Mouse (Mus musculus): ENCODE data around the gene Arl3. TPM values are rescaled to one million over a fixed set of nuclear protein-coding genes. Genes with fewer than 3 reads are reported as not detected.

Gene Arl3
- total and polyA plus RNA-seq, 3 experiments = 7.9 to 18.9 (median 12.0) TPM

GRCm38 (mm10) chr19:46606718-46607117, 33.7 kb upstream of the Arl3 start:
- TF ChIP-seq CTCF (IDR thresholded peaks at IDR 0.05; ENCODE audit: low read depth, low read length) (no peak), POLR2AphosphoS5 (IDR thresholded peaks at IDR 0.05; ENCODE audit: insufficient replicate concordance, low read depth, low read length) (no peak), GATA2 (IDR thresholded peaks at IDR 0.05; ENCODE audit: borderline replicate concordance, low read depth, low read length) (no peak), TAL1 (conservative IDR thresholded peaks at IDR 0.05; ENCODE audit: low read depth, low read length) (no peak), GATA1 (IDR thresholded peaks at IDR 0.05; ENCODE audit: borderline replicate concordance, low read length) (no peak)
- Histone ChIP-seq H3K27me3 (ENCODE audit: insufficient read depth, low read length) (no peaks in the 10 kb centered on the region), H3K4me3 (ENCODE audit: low read depth, low read length) (no peak overlapping the region), H3K9me3 (replicated peaks) (no peaks in the 10 kb centered on the region), H3K36me3 (replicated peaks) (peaks cover 86% of the 10 kb centered on the region), H3K4me1 (ENCODE audit: insufficient read depth, low read depth, low read length) (peaks cover 16% of the 10 kb centered on the region)
- DNase-seq (ENCODE audit: low spot score) (no peak), ATAC-seq (ENCODE audit: extremely low read depth, insufficient number of reproducible peaks, low FRiP score, poor library complexity, severe bottlenecking) (no peak)

GRCm38 (mm10) chr19:46602406-46602805, 29.4 kb upstream of the Arl3 start:
- DNase-seq (ENCODE audit: low spot score) (no peak), ATAC-seq (ENCODE audit: extremely low read depth, insufficient number of reproducible peaks, low FRiP score, poor library complexity, severe bottlenecking) (no peak)
- TF ChIP-seq TAL1 (conservative IDR thresholded peaks at IDR 0.05; ENCODE audit: low read depth, low read length) (no peak), POLR2AphosphoS5 (IDR thresholded peaks at IDR 0.05; ENCODE audit: insufficient replicate concordance, low read depth, low read length) (no peak), GATA2 (IDR thresholded peaks at IDR 0.05; ENCODE audit: borderline replicate concordance, low read depth, low read length) (no peak), CTCF (IDR thresholded peaks at IDR 0.05; ENCODE audit: low read depth, low read length) (no peak), GATA1 (IDR thresholded peaks at IDR 0.05; ENCODE audit: borderline replicate concordance, low read length) (no peak)
- Histone ChIP-seq H3K27me3 (ENCODE audit: insufficient read depth, low read length) (no peaks in the 10 kb centered on the region), H3K4me3 (ENCODE audit: low read depth, low read length) (no peak overlapping the region), H3K4me1 (ENCODE audit: insufficient read depth, low read depth, low read length) (peaks cover 38% of the 10 kb centered on the region), H3K36me3 (replicated peaks) (peaks cover 62% of the 10 kb centered on the region), H3K9me3 (replicated peaks) (no peaks in the 10 kb centered on the region)

GRCm38 (mm10) chr19:46601491-46601890, 28.5 kb upstream of the Arl3 start:
- Histone ChIP-seq H3K36me3 (replicated peaks) (peaks cover 53% of the 10 kb centered on the region), H3K27me3 (ENCODE audit: insufficient read depth, low read length) (no peaks in the 10 kb centered on the region), H3K4me3 (ENCODE audit: low read depth, low read length) (no peak overlapping the region), H3K9me3 (replicated peaks) (no peaks in the 10 kb centered on the region), H3K4me1 (ENCODE audit: insufficient read depth, low read depth, low read length) (peaks cover 37% of the 10 kb centered on the region)
- DNase-seq (ENCODE audit: low spot score) (no peak), ATAC-seq (ENCODE audit: extremely low read depth, insufficient number of reproducible peaks, low FRiP score, poor library complexity, severe bottlenecking) (no peak)
- TF ChIP-seq TAL1 (conservative IDR thresholded peaks at IDR 0.05; ENCODE audit: low read depth, low read length) (no peak), POLR2AphosphoS5 (IDR thresholded peaks at IDR 0.05; ENCODE audit: insufficient replicate concordance, low read depth, low read length) (no peak), GATA2 (IDR thresholded peaks at IDR 0.05; ENCODE audit: borderline replicate concordance, low read depth, low read length) (no peak), GATA1 (IDR thresholded peaks at IDR 0.05; ENCODE audit: borderline replicate concordance, low read length) (no peak), CTCF (IDR thresholded peaks at IDR 0.05; ENCODE audit: low read depth, low read length) (no peak)

- DNase-seq (ENCODE audit: low spot score) (no peak), ATAC-seq (ENCODE audit: extremely low read depth, insufficient number of reproducible peaks, low FRiP score, poor library complexity, severe bottlenecking) (no peak)
- Histone ChIP-seq H3K4me3 (ENCODE audit: low read depth, low read length) (no peak overlapping the region), H3K9me3 (replicated peaks) (no peaks in the 10 kb centered on the region), H3K4me1 (ENCODE audit: insufficient read depth, low read depth, low read length) (peaks cover 37% of the 10 kb centered on the region), H3K36me3 (replicated peaks) (peaks cover 43% of the 10 kb centered on the region), H3K27me3 (ENCODE audit: insufficient read depth, low read length) (no peaks in the 10 kb centered on the region)
- TF ChIP-seq TAL1 (conservative IDR thresholded peaks at IDR 0.05; ENCODE audit: low read depth, low read length) (no peak), GATA2 (IDR thresholded peaks at IDR 0.05; ENCODE audit: borderline replicate concordance, low read depth, low read length) (no peak), POLR2AphosphoS5 (IDR thresholded peaks at IDR 0.05; ENCODE audit: insufficient replicate concordance, low read depth, low read length) (no peak), GATA1 (IDR thresholded peaks at IDR 0.05; ENCODE audit: borderline replicate concordance, low read length) (no peak), CTCF (IDR thresholded peaks at IDR 0.05; ENCODE audit: low read depth, low read length) (no peak)
These were observed 27.4 kb upstream of the Arl3 start for GRCm38 (mm10) chr19:46600371-46600770.

- Histone ChIP-seq H3K4me1 (ENCODE audit: insufficient read depth, low read depth, low read length) (peaks cover 37% of the 10 kb centered on the region), H3K27me3 (ENCODE audit: insufficient read depth, low read length) (no peaks in the 10 kb centered on the region), H3K9me3 (replicated peaks) (no peaks in the 10 kb centered on the region), H3K4me3 (ENCODE audit: low read depth, low read length) (peak overlapping the region; percentile 99), H3K36me3 (replicated peaks) (peaks cover 39% of the 10 kb centered on the region)
- DNase-seq (ENCODE audit: low spot score) (peak; percentile 30), ATAC-seq (ENCODE audit: extremely low read depth, insufficient number of reproducible peaks, low FRiP score, poor library complexity, severe bottlenecking) (no peak)
- TF ChIP-seq TAL1 (conservative IDR thresholded peaks at IDR 0.05; ENCODE audit: low read depth, low read length) (no peak), GATA2 (IDR thresholded peaks at IDR 0.05; ENCODE audit: borderline replicate concordance, low read depth, low read length) (no peak), GATA1 (IDR thresholded peaks at IDR 0.05; ENCODE audit: borderline replicate concordance, low read length) (no peak), POLR2AphosphoS5 (IDR thresholded peaks at IDR 0.05; ENCODE audit: insufficient replicate concordance, low read depth, low read length) (no peak), CTCF (IDR thresholded peaks at IDR 0.05; ENCODE audit: low read depth, low read length) (no peak)
These were observed 26.6 kb upstream of the Arl3 start for GRCm38 (mm10) chr19:46599375-46600256.

- Histone ChIP-seq H3K36me3 (replicated peaks) (peaks cover 32% of the 10 kb centered on the region), H3K9me3 (replicated peaks) (no peaks in the 10 kb centered on the region), H3K27me3 (ENCODE audit: insufficient read depth, low read length) (no peaks in the 10 kb centered on the region), H3K4me1 (ENCODE audit: insufficient read depth, low read depth, low read length) (peaks cover 37% of the 10 kb centered on the region), H3K4me3 (ENCODE audit: low read depth, low read length) (peak within 1 kb of the TSS; percentile 99)
- peak; percentile 100 for DNase-seq (ENCODE audit: low spot score)
- ATAC-seq (ENCODE audit: extremely low read depth, insufficient number of reproducible peaks, low FRiP score, poor library complexity, severe bottlenecking) = peak; percentile 97
- TF ChIP-seq TAL1 (conservative IDR thresholded peaks at IDR 0.05; ENCODE audit: low read depth, low read length) = no peak
- no peak for TF ChIP-seq GATA2 (IDR thresholded peaks at IDR 0.05; ENCODE audit: borderline replicate concordance, low read depth, low read length)
- no peak for TF ChIP-seq GATA1 (IDR thresholded peaks at IDR 0.05; ENCODE audit: borderline replicate concordance, low read length)
- TF ChIP-seq POLR2AphosphoS5 (IDR thresholded peaks at IDR 0.05; ENCODE audit: insufficient replicate concordance, low read depth, low read length) = no peak
These were observed 25.8 kb upstream of the Arl3 start, which contains the start of gene Wbp1l for GRCm38 (mm10) chr19:46598720-46599252. Gene Wbp1l (plus strand): TSS chr19:46599084.
